Mouse (Mus musculus): Measurements from ENCODE around the gene Wfdc5. TPM values are rescaled to one million over a fixed set of nuclear protein-coding genes. Genes with fewer than 3 reads are reported as not detected.
A peak's percentile ranks its signal among the peaks of the same experiment; 100 is the strongest.

Wfdc5 gene
- polyA plus RNA-seq, 1 experiment from 2014 or later = not detected

- Histone ChIP-seq H3K27ac (ENCODE audit: poor library complexity, severe bottlenecking) (peak overlapping the region; percentile 20; the same call in 1 of the 2 replicates), H3K9ac (no peak overlapping the region), H3K36me3 (no peaks in the 10 kb centered on the region), H3K4me3 (no peak overlapping the region), H3K4me2 (no peak overlapping the region), H3K27me3 (replicated peaks) (peaks cover 50% of the 10 kb centered on the region), H3K4me1 (replicated peaks) (peaks cover 29% of the 10 kb centered on the region), H3K9me3 (replicated peaks) (peaks cover 4% of the 10 kb centered on the region; the same call in 1 of the 2 replicates)
- ATAC-seq (ENCODE audit: insufficient number of reproducible peaks, low FRiP score) = no peak
- 21% methylated on average over 3 of the region's 3 CpGs for WGBS
These were observed 9.1 kb downstream of the Wfdc5 start for GRCm38 (mm10) chr2:164173394-164173793.

- Histone ChIP-seq H3K36me3 (no peaks in the 10 kb centered on the region), H3K4me1 (replicated peaks) (peaks cover 37% of the 10 kb centered on the region), H3K4me2 (peak within 1 kb of the TSS; percentile 77), H3K4me3 (peak within 1 kb of the TSS; percentile 44), H3K9ac (peak within 1 kb of the TSS; percentile 53), H3K27ac (ENCODE audit: poor library complexity, severe bottlenecking) (no peak within 1 kb of the TSS), H3K9me3 (replicated peaks) (peaks cover 10% of the 10 kb centered on the region; the same call in 1 of the 2 replicates), H3K27me3 (replicated peaks) (peaks cover 61% of the 10 kb centered on the region)
- under 1% methylated on average over 21 of the region's 29 CpGs for WGBS
- ATAC-seq (ENCODE audit: insufficient number of reproducible peaks, low FRiP score) = no peak
These were observed 11.6 kb downstream of the Wfdc5 start, which contains the start of gene Kcns1 for GRCm38 (mm10) chr2:164170902-164171301. Gene Kcns1, minus strand, starts transcription at chr2:164171113.

- WGBS = 11% methylated on average over 11 of the region's 11 CpGs
- Histone ChIP-seq H3K4me2 (0 out of 2 replicates have a peak overlapping the region, but pooled peaks have one; percentile 77), H3K9ac (no peak overlapping the region), H3K4me1 (replicated peaks) (peaks cover 37% of the 10 kb centered on the region), H3K27me3 (replicated peaks) (peaks cover 67% of the 10 kb centered on the region), H3K9me3 (replicated peaks) (peaks cover 10% of the 10 kb centered on the region; the same call in 1 of the 2 replicates), H3K4me3 (peak overlapping the region; percentile 44; the same call in 1 of the 2 replicates), H3K27ac (ENCODE audit: poor library complexity, severe bottlenecking) (no peak overlapping the region), H3K36me3 (no peaks in the 10 kb centered on the region)
- no peak for ATAC-seq (ENCODE audit: insufficient number of reproducible peaks, low FRiP score)
These were observed 12.2 kb downstream of the Wfdc5 start for GRCm38 (mm10) chr2:164170326-164170725.

- WGBS = 8% methylated on average over 42 of the region's 42 CpGs
- Histone ChIP-seq H3K9ac (no peak overlapping the region), H3K36me3 (no peaks in the 10 kb centered on the region), H3K4me2 (peak overlapping the region; percentile 70), H3K4me1 (replicated peaks) (peaks cover 27% of the 10 kb centered on the region), H3K4me3 (peak overlapping the region; percentile 42), H3K27me3 (replicated peaks) (peaks cover 81% of the 10 kb centered on the region), H3K9me3 (replicated peaks) (peaks cover 10% of the 10 kb centered on the region; the same call in 1 of the 2 replicates), H3K27ac (ENCODE audit: poor library complexity, severe bottlenecking) (no peak overlapping the region)
- ATAC-seq (ENCODE audit: insufficient number of reproducible peaks, low FRiP score) = peak; percentile 41; the same call in 1 of the 2 replicates
These were observed 14.0 kb downstream of the Wfdc5 start for GRCm38 (mm10) chr2:164168571-164168946.

- Histone ChIP-seq H3K4me2 (peak overlapping the region; percentile 70), H3K4me1 (replicated peaks) (peaks cover 24% of the 10 kb centered on the region), H3K36me3 (no peaks in the 10 kb centered on the region), H3K4me3 (peak overlapping the region; percentile 42), H3K9ac (no peak overlapping the region), H3K27ac (ENCODE audit: poor library complexity, severe bottlenecking) (no peak overlapping the region), H3K9me3 (replicated peaks) (peaks cover 10% of the 10 kb centered on the region; the same call in 1 of the 2 replicates), H3K27me3 (replicated peaks) (peaks cover 81% of the 10 kb centered on the region)
- 0 out of 2 replicates have a peak, but pooled peaks have one; percentile 15 for ATAC-seq (ENCODE audit: insufficient number of reproducible peaks, low FRiP score)
- 12% methylated on average over 87 of the region's 90 CpGs for WGBS
These were observed 14.6 kb downstream of the Wfdc5 start for GRCm38 (mm10) chr2:164167752-164168570.

GRCm38 (mm10) chr2:164164941-164165340, 17.6 kb downstream of the Wfdc5 start:
- H3K27ac ChIP-seq (ENCODE audit: poor library complexity, severe bottlenecking) = no peak overlapping the region
- H3K9me3 ChIP-seq (replicated peaks) = peaks cover 10% of the 10 kb centered on the region; the same call in 1 of the 2 replicates
- no peak overlapping the region for H3K4me3 ChIP-seq
- H3K27me3 ChIP-seq (replicated peaks) = peaks cover 60% of the 10 kb centered on the region
- WGBS = 79% methylated on average over 5 of the region's 5 CpGs
- peaks cover 12% of the 10 kb centered on the region for H3K4me1 ChIP-seq (replicated peaks)
- H3K4me2 ChIP-seq = no peak overlapping the region
- H3K9ac ChIP-seq = no peak overlapping the region
- ATAC-seq (ENCODE audit: insufficient number of reproducible peaks, low FRiP score) = no peak
- H3K36me3 ChIP-seq = no peaks in the 10 kb centered on the region

GRCm38 (mm10) chr2:164161515-164162055, 21.0 kb downstream of the Wfdc5 start:
- no peak overlapping the region for H3K4me3 ChIP-seq
- no peak overlapping the region for H3K4me2 ChIP-seq
- no peaks in the 10 kb centered on the region for H3K9me3 ChIP-seq (replicated peaks)
- peaks cover 4% of the 10 kb centered on the region; the same call in 1 of the 2 replicates for H3K36me3 ChIP-seq
- no peak overlapping the region for H3K27ac ChIP-seq (ENCODE audit: poor library complexity, severe bottlenecking)
- ATAC-seq (ENCODE audit: insufficient number of reproducible peaks, low FRiP score) = no peak
- H3K4me1 ChIP-seq (replicated peaks) = no peaks in the 10 kb centered on the region
- 77% methylated on average over 11 of the region's 11 CpGs for WGBS
- H3K27me3 ChIP-seq (replicated peaks) = peaks cover 26% of the 10 kb centered on the region
- H3K9ac ChIP-seq = no peak overlapping the region

- Histone ChIP-seq H3K36me3 (peaks cover 14% of the 10 kb centered on the region), H3K4me1 (replicated peaks) (no peaks in the 10 kb centered on the region), H3K9ac (no peak overlapping the region), H3K27me3 (replicated peaks) (no peaks in the 10 kb centered on the region), H3K4me2 (no peak overlapping the region), H3K4me3 (no peak overlapping the region), H3K27ac (ENCODE audit: poor library complexity, severe bottlenecking) (no peak overlapping the region), H3K9me3 (replicated peaks) (no peaks in the 10 kb centered on the region)
- no peak for ATAC-seq (ENCODE audit: insufficient number of reproducible peaks, low FRiP score)
- 89% methylated on average over 2 of the region's 2 CpGs for WGBS
These were observed 23.7 kb downstream of the Wfdc5 start for GRCm38 (mm10) chr2:164158838-164159237.

GRCm38 (mm10) chr2:164156158-164156557, 26.4 kb downstream of the Wfdc5 start:
- Histone ChIP-seq H3K9me3 (replicated peaks) (no peaks in the 10 kb centered on the region), H3K36me3 (peaks cover 38% of the 10 kb centered on the region), H3K27ac (ENCODE audit: poor library complexity, severe bottlenecking) (no peak overlapping the region), H3K4me2 (no peak overlapping the region), H3K9ac (no peak overlapping the region), H3K27me3 (replicated peaks) (no peaks in the 10 kb centered on the region), H3K4me3 (no peak overlapping the region), H3K4me1 (replicated peaks) (no peaks in the 10 kb centered on the region)
- no peak for ATAC-seq (ENCODE audit: insufficient number of reproducible peaks, low FRiP score)
- WGBS = 79% methylated on average over 7 of the region's 7 CpGs

GRCm38 (mm10) chr2:164154007-164154406, 28.5 kb downstream of the Wfdc5 start:
- no peaks in the 10 kb centered on the region for H3K27me3 ChIP-seq (replicated peaks)
- no peak for ATAC-seq (ENCODE audit: insufficient number of reproducible peaks, low FRiP score)
- H3K9me3 ChIP-seq (replicated peaks) = no peaks in the 10 kb centered on the region
- H3K27ac ChIP-seq (ENCODE audit: poor library complexity, severe bottlenecking) = no peak overlapping the region
- H3K4me3 ChIP-seq = no peak overlapping the region
- WGBS = 91% methylated on average over 10 of the region's 10 CpGs
- H3K36me3 ChIP-seq = peaks cover 38% of the 10 kb centered on the region
- H3K9ac ChIP-seq = no peak overlapping the region
- H3K4me2 ChIP-seq = no peak overlapping the region
- peaks cover 20% of the 10 kb centered on the region for H3K4me1 ChIP-seq (replicated peaks)

- Histone ChIP-seq H3K4me3 (no peak overlapping the region), H3K4me1 (replicated peaks) (peaks cover 22% of the 10 kb centered on the region), H3K36me3 (peaks cover 38% of the 10 kb centered on the region), H3K27me3 (replicated peaks) (no peaks in the 10 kb centered on the region), H3K27ac (ENCODE audit: poor library complexity, severe bottlenecking) (no peak overlapping the region), H3K9me3 (replicated peaks) (no peaks in the 10 kb centered on the region), H3K4me2 (no peak overlapping the region), H3K9ac (no peak overlapping the region)
- no peak for ATAC-seq (ENCODE audit: insufficient number of reproducible peaks, low FRiP score)
- 90% methylated on average over 11 of the region's 11 CpGs for WGBS
These were observed 30.2 kb downstream of the Wfdc5 start for GRCm38 (mm10) chr2:164152341-164152740.

Measured in heart, embryonic 12.5 days (tissue).